Mouse (Mus musculus) liver, embryonic 16.5 days (tissue): ENCODE measurements around the gene Gm16181. TPM values are rescaled to one million over a fixed set of nuclear protein-coding genes. Genes with fewer than 3 reads are reported as not detected.
A peak's percentile ranks its signal among the peaks of the same experiment; 100 is the strongest.

Source experiments
- ATAC-seq: fragments of 200-750 bp; cut with Nextera tagmentation; 2 replicates; pipeline ENCODE4 v1.8.0; 2017; ENCODE audit warnings: low read depth, mild to moderate bottlenecking, moderate number of reproducible peaks, moderate library complexity
- H3K27ac ChIP-seq: fragments of 300-500 bp; sonication (generic); 2 replicates; pipeline ENCODE4 v1.5.1; 2014; ENCODE audit warnings: mild to moderate bottlenecking, low read length
- H3K27me3 ChIP-seq: fragments of 300-500 bp; sonication (generic); 2 replicates; pipeline ENCODE4 v1.6.1; 2014; ENCODE audit warnings: low read depth, low read length, mixed read lengths; ENCODE audit not compliant: control insufficient read depth, insufficient read depth
- H3K36me3 ChIP-seq: fragments of 300-500 bp; sonication (generic); 2 replicates; pipeline ENCODE4 v1.6.1; 2014; ENCODE audit warnings: mild to moderate bottlenecking; ENCODE audit not compliant: control insufficient read depth, insufficient read depth
- H3K4me1 ChIP-seq: fragments of 300-500 bp; sonication (generic); 2 replicates; pipeline ENCODE4 v1.6.1; 2014; ENCODE audit warnings: low read depth, low read length, mixed read lengths; ENCODE audit not compliant: control insufficient read depth
- H3K4me2 ChIP-seq: fragments of 300-500 bp; sonication (generic); 2 replicates; pipeline ENCODE4 v1.6.1; 2014; ENCODE audit warnings: low read depth, low read length, mixed read lengths
- H3K4me3 ChIP-seq: fragments of 300-500 bp; sonication (generic); 2 replicates; pipeline ENCODE4 v1.5.1; 2014; ENCODE audit warnings: low read depth, mild to moderate bottlenecking, low read length
- H3K9ac ChIP-seq: fragments of 300-500 bp; sonication (generic); 2 replicates; pipeline ENCODE4 v1.6.1; 2014; ENCODE audit warnings: low read depth, low read length
- H3K9me3 ChIP-seq: fragments of 300-500 bp; sonication (generic); replicated peaks from 2 replicates; pipeline ENCODE4 v1.6.1; 2016; ENCODE audit warnings: low read length; ENCODE audit not compliant: control insufficient read depth
- WGBS: fragments of 180-500 bp; shearing (Covaris S2); extraction: QIAGEN DNeasy Blood & Tissue Kit; methylation state at CpG from one replicate; pipeline ENCODE4 v1.1.7; 2014; ENCODE audit not compliant: insufficient replicate concordance; 5-methylcytosine and 5-hydroxymethylcytosine counted together
- polyA plus RNA-seq: library from polyadenylated mRNA; unstranded; fragments of >200 nt; fragmentation: Nextera tagmentation; extraction: Ambion mirVana; gene quantifications from 2 replicates; pipeline ENCODE4 v1.2.1, GENCODE M21; 2015

Gene Gm16181
- polyA plus RNA-seq, 1 experiment from 2014 or later, result not detected

DNA sequence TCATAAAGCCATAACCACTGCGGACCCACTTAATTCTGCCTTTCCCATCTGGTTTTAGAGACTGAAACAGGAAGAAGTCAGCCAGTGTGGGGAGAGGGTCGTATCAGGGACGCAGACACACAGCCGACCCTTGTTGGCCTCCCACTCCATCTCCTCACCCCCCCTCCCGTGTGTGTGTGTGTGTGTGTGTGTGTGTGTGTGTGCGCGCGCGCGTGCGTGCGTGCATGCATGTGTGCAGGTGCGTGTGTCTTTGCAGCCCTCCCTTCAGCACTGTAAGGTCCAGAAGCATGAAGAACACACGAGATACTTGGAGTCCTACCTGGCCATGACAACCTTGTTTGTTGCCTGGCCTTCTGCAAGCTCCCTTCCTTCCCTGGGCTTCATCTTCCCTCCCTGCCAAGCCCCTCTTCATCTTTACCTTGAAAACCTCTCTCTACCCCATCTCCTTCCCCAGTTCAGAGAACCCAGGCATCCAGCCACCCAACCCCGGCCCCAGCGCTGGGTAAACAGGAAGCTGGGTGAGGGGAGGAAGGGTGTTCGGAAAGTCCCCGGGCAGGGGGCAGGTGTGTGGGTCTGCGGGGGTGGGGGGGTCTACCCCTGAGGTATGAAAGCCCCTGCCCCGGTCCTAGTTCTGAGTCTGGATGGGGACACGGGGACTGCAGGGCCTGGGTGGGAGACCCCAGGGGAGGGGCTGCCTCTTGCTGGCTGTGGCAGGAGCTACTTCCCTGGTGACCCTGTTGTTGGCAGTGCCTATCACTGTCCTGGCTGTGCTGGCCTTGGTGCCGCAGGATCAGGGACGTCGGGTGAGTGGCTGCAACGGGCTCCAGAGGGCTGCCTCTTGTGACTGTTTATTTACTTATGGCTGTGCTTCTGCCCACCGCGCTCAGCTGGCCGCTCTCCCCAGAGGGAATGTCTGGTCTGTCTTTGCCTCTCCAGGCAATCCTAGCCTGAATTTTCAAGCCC, 26.5 kb upstream of the Gm16181 start, which contains the start of gene Ltb:
TSS of gene Ltb (plus strand) at position 559 of the 963 bp plus-strand sequence.
- Histone ChIP-seq H3K27me3 (peaks cover 31% of the 10 kb centered on the region), H3K4me3 (peak within 1 kb of the TSS; percentile 55), H3K27ac (peak within 1 kb of the TSS; percentile 34), H3K4me2 (peak within 1 kb of the TSS; percentile 76), H3K9ac (peak within 1 kb of the TSS; percentile 55), H3K4me1 (peaks cover 12% of the 10 kb centered on the region), H3K9me3 (no peaks in the 10 kb centered on the region), H3K36me3 (no peaks in the 10 kb centered on the region)
- ATAC-seq, result no peak
- 37% methylated on average over 27 of the region's 28 CpGs for WGBS

- peak overlapping the region; percentile 55 for H3K9ac ChIP-seq
- H3K27me3 ChIP-seq, result peaks cover 31% of the 10 kb centered on the region
- H3K9me3 ChIP-seq, result no peaks in the 10 kb centered on the region
- peak overlapping the region; percentile 55 for H3K4me3 ChIP-seq
- no peaks in the 10 kb centered on the region for H3K36me3 ChIP-seq
- H3K4me1 ChIP-seq, result peaks cover 11% of the 10 kb centered on the region
- H3K27ac ChIP-seq, result peak overlapping the region; percentile 24; the same call in 1 of the 2 replicates
- peak; percentile 10; the same call in 1 of the 2 replicates for ATAC-seq
- 35% methylated on average over 18 of the region's 19 CpGs for WGBS
- H3K4me2 ChIP-seq, result peak overlapping the region; percentile 76
These were observed 25.6 kb upstream of the Gm16181 start for GRCm38 (mm10) chr17:35194844-35195630.

DNA sequence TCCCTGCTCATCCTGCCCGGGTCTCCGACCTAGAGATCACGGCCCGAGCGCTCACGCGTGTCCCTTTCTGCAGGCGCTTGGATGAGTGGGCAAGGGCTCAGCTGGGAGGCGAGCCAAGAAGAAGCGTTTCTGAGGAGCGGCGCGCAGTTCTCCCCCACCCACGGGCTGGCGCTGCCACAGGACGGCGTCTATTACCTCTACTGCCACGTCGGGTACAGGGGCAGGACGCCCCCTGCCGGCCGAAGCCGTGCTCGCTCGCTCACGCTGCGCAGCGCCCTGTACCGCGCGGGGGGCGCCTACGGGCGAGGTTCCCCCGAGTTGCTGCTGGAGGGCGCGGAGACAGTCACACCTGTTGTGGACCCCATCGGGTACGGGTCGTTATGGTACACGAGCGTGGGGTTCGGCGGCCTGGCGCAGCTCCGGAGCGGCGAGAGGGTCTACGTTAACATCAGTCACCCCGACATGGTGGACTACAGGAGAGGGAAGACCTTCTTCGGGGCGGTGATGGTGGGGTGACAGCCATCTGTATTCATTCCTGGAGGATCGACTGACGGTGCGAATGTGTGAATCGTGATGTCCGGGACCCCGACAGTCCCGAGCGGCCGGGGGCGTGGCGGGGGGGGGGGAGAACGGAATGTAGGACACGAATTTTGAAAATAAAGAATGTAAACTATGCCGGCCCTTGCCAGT, 24.9 kb upstream of the Gm16181 start:
- peaks cover 9% of the 10 kb centered on the region for H3K4me1 ChIP-seq
- peak overlapping the region; percentile 55 for H3K4me3 ChIP-seq
- H3K9ac ChIP-seq, result peak overlapping the region; percentile 55
- no peaks in the 10 kb centered on the region for H3K9me3 ChIP-seq
- H3K27ac ChIP-seq, result peak overlapping the region; percentile 24; the same call in 1 of the 2 replicates
- H3K36me3 ChIP-seq, result no peaks in the 10 kb centered on the region
- H3K27me3 ChIP-seq, result peaks cover 36% of the 10 kb centered on the region
- peak overlapping the region; percentile 76 for H3K4me2 ChIP-seq
- under 1% methylated on average over 66 of the region's 66 CpGs for WGBS
- ATAC-seq, result peak; percentile 75

- Histone ChIP-seq H3K9ac (peak overlapping the region; percentile 55; the same call in 1 of the 2 replicates), H3K4me1 (peaks cover 9% of the 10 kb centered on the region), H3K4me2 (peak overlapping the region; percentile 76), H3K4me3 (peak overlapping the region; percentile 55), H3K9me3 (no peaks in the 10 kb centered on the region), H3K36me3 (no peaks in the 10 kb centered on the region), H3K27me3 (peaks cover 41% of the 10 kb centered on the region), H3K27ac (no peak overlapping the region)
- 31% methylated on average over 9 of the region's 9 CpGs for WGBS
- ATAC-seq, result 0 out of 2 replicates have a peak, but pooled peaks have one; percentile 4
These were observed 24.4 kb upstream of the Gm16181 start for GRCm38 (mm10) chr17:35196321-35196641.

DNA sequence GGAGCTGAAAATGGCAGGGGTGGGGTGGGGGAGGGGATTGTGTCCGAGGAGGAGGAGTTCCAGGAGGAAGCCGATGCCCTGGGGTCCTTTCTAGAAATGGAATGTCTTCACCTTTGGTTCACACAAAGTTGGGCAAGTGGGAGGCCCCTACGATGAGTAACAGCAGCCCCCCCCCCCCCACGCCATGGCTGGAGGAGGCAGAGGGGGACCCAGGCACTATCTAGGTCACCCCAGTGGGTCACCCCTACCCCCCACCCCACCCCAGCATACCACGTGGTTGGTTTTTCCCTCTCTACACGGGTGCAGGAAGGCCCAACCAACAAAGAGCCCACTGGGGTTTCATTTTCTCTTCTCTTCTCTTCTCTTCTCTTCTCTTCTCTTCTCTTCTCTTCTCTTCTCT, 23.5 kb upstream of the Gm16181 start:
- no peak overlapping the region for H3K4me3 ChIP-seq
- peaks cover 9% of the 10 kb centered on the region for H3K4me1 ChIP-seq
- 26% methylated on average over 6 of the region's 6 CpGs for WGBS
- H3K9ac ChIP-seq, result no peak overlapping the region
- H3K36me3 ChIP-seq, result no peaks in the 10 kb centered on the region
- H3K27ac ChIP-seq, result no peak overlapping the region
- H3K9me3 ChIP-seq, result no peaks in the 10 kb centered on the region
- no peak for ATAC-seq
- H3K27me3 ChIP-seq, result peaks cover 49% of the 10 kb centered on the region
- no peak overlapping the region for H3K4me2 ChIP-seq

DNA sequence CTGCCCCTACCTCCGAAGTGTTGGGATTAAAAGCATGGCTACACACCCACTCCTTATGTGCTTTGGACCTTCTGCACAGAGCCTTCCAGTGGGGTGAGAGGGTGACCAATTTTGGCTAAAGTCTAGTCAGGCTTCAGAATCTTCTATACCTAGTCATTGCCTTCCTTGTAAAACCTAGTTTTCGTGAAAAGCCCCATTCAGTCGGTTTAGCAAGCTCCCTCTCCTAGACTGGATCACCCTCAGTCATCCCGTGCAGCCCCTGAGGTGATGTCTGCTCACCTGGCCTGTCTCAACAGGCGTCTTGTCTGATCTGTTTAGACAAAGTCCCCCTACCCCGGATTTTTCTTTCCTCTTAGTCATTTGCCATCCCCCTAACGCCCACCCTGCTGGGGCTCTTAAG, 22.6 kb upstream of the Gm16181 start:
- Histone ChIP-seq H3K27ac (no peak overlapping the region), H3K36me3 (no peaks in the 10 kb centered on the region), H3K9ac (no peak overlapping the region), H3K4me3 (no peak overlapping the region), H3K4me1 (peaks cover 9% of the 10 kb centered on the region), H3K4me2 (no peak overlapping the region), H3K9me3 (no peaks in the 10 kb centered on the region), H3K27me3 (peaks cover 52% of the 10 kb centered on the region)
- 54% methylated on average over 7 of the region's 7 CpGs for WGBS
- ATAC-seq, result no peak

DNA sequence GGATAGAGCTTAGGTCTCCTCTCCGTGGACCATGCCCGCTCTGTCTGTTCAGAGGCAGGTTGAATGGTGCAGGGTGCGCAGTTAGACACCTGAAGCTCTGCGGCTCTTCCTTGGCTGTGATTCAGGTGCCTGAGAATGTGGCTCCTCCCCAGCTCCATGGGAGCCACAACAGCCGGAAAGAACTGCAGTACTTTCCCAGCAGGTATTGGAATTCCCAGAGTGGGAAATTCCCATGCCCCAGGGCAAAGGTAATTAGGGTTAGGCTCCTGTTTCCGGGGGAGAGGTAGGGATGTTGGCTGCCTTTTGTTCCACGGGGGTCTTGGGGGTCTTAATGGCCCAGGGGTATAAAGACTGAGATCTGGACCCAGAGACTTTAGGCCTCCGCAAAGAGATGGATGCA, 21.7 kb upstream of the Gm16181 start:
- 69% methylated on average over 8 of the region's 8 CpGs for WGBS
- Histone ChIP-seq H3K4me1 (peaks cover 9% of the 10 kb centered on the region), H3K9ac (no peak overlapping the region), H3K36me3 (no peaks in the 10 kb centered on the region), H3K27me3 (peaks cover 58% of the 10 kb centered on the region), H3K4me3 (no peak overlapping the region), H3K27ac (no peak overlapping the region), H3K9me3 (no peaks in the 10 kb centered on the region), H3K4me2 (no peak overlapping the region)
- no peak for ATAC-seq

DNA sequence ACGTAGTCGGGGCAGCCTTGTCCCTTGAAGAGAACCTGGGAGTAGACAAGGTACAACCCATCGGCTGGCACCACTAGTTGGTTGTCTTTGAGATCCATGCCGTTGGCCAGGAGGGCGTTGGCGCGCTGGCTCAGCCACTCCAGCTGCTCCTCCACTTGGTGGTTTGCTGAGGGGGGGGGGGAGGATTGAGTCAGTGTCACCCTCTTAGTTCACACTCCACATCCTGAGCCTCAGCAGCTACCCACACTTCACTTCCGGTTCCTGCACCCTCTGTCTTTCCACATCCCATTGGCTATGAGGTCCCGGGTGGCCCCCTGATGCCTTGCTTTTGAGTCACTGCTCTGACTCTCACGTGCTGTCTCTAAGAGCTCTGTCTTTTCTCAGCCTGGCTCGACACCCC, 20.2 kb upstream of the Gm16181 start:
- WGBS, result 11% methylated on average over 11 of the region's 11 CpGs
- Histone ChIP-seq H3K36me3 (no peaks in the 10 kb centered on the region), H3K4me2 (0 out of 2 replicates have a peak overlapping the region, but pooled peaks have one; percentile 26), H3K9me3 (no peaks in the 10 kb centered on the region), H3K9ac (no peak overlapping the region), H3K4me3 (peak overlapping the region; percentile 30; the same call in 1 of the 2 replicates), H3K4me1 (peaks cover 5% of the 10 kb centered on the region; the same call in 1 of the 2 replicates), H3K27ac (peak overlapping the region; percentile 72), H3K27me3 (peaks cover 50% of the 10 kb centered on the region)
- peak; percentile 32; the same call in 1 of the 2 replicates for ATAC-seq
